Mouse (Mus musculus): Measurements from ENCODE around the gene Ddx56.
A peak's percentile ranks its signal among the peaks of the same experiment; 100 is the strongest.
"Not testable (repeated sequence)": the region's sequence is repeated elsewhere in the genome, so short reads cannot be mapped to it uniquely, and the experiment has no call there.

Ddx56 gene

GRCm38 (mm10) chr11:6266621-6267020 lies 951 bp downstream of the Ddx56 start:
- DNase-seq (ENCODE audit: low read depth in 2 of 2, low spot score in 2 of 2) = no peak

GRCm38 (mm10) chr11:6261434-6262082 lies 6.0 kb downstream of the Ddx56 start:
- DNase-seq (ENCODE audit: low read depth in 2 of 2, low spot score in 2 of 2) = peak; percentile 55 to 67

GRCm38 (mm10) chr11:6259413-6259812 lies 8.2 kb downstream of the Ddx56 start:
- no peak for DNase-seq (ENCODE audit: low read depth in 2 of 2, low spot score in 2 of 2)

GRCm38 (mm10) chr11:6256490-6257072 lies 11.0 kb downstream of the Ddx56 start:
- no peak for DNase-seq (ENCODE audit: low read depth in 2 of 2, low spot score in 2 of 2)

- DNase-seq (ENCODE audit: low read depth in 2 of 2, low spot score in 2 of 2) = not testable (repeated sequence)
Observed at GRCm38 (mm10) chr11:6254602-6255001, 13.0 kb downstream of the Ddx56 start.

GRCm38 (mm10) chr11:6252824-6253223 lies 14.7 kb downstream of the Ddx56 start:
- DNase-seq (ENCODE audit: low read depth in 2 of 2, low spot score in 2 of 2) = no peak

GRCm38 (mm10) chr11:6252248-6252647 lies 15.3 kb downstream of the Ddx56 start:
- DNase-seq (ENCODE audit: low read depth in 2 of 2, low spot score in 2 of 2) = no peak

- no peak for DNase-seq (ENCODE audit: low read depth in 2 of 2, low spot score in 2 of 2)
Observed at GRCm38 (mm10) chr11:6244707-6245106, 22.9 kb downstream of the Ddx56 start.

- DNase-seq (ENCODE audit: low read depth in 2 of 2, low spot score in 2 of 2) = no peak
Observed at GRCm38 (mm10) chr11:6233025-6233424, 34.5 kb downstream of the Ddx56 start.

- no peak for DNase-seq (ENCODE audit: low read depth in 2 of 2, low spot score in 2 of 2)
Observed at GRCm38 (mm10) chr11:6230012-6230411, 37.6 kb downstream of the Ddx56 start, which contains the start of gene Npc1l1. TSS of gene Npc1l1 (minus strand) at chr11:6230143.

- DNase-seq (ENCODE audit: low read depth in 2 of 2, low spot score in 2 of 2) = no peak
Observed at GRCm38 (mm10) chr11:6224541-6225229, 42.9 kb downstream of the Ddx56 start.

- no peak for DNase-seq (ENCODE audit: low read depth in 2 of 2, low spot score in 2 of 2)
Observed at GRCm38 (mm10) chr11:6222187-6222586, 45.4 kb downstream of the Ddx56 start.

- no peak for DNase-seq (ENCODE audit: low read depth in 2 of 2, low spot score in 2 of 2)
Observed at GRCm38 (mm10) chr11:6219967-6220366, 47.6 kb downstream of the Ddx56 start.

GRCm38 (mm10) chr11:6218189-6218896 lies 49.2 kb downstream of the Ddx56 start:
- no peak for DNase-seq (ENCODE audit: low read depth in 2 of 2, low spot score in 2 of 2)

GRCm38 (mm10) chr11:6216834-6217233 lies 50.7 kb downstream of the Ddx56 start:
- DNase-seq (ENCODE audit: low read depth in 2 of 2, low spot score in 2 of 2) = no peak
